Mouse (Mus musculus) embryo, embryonic 11 days (tissue): Measurements from ENCODE around the gene Hist2h3c1.
A peak's percentile ranks its signal among the peaks of the same experiment; 100 is the strongest.
"Not testable (repeated sequence)": the region's sequence is repeated elsewhere in the genome, so short reads cannot be mapped to it uniquely, and the experiment has no call there.

Source experiments
- DNase-seq: peaks from one replicate; pipeline ENCODE4 v3.0.0-alpha.2; 2015

Hist2h3c1 gene

DNA sequence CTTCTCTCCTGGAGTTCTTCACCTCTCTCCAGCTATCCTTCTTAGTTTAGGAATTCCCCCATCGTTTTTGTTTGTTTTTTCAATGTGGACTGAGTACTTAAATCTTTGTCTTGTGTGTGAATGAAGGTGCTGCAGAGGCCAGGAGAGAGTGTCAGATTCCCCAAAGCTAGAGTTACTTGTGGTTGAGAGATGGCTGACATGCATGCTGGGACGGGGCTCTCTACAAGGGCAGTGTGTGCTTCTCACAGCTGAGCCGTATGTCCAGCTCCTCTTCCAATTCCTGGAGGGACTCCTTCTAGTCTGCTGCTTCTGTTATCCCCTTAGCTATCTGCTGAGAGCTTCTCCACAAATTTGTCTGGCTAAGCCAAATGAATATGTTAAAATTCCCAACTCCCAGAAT is 10.6 kb upstream of the Hist2h3c1 start:
- no peak for DNase-seq

DNA sequence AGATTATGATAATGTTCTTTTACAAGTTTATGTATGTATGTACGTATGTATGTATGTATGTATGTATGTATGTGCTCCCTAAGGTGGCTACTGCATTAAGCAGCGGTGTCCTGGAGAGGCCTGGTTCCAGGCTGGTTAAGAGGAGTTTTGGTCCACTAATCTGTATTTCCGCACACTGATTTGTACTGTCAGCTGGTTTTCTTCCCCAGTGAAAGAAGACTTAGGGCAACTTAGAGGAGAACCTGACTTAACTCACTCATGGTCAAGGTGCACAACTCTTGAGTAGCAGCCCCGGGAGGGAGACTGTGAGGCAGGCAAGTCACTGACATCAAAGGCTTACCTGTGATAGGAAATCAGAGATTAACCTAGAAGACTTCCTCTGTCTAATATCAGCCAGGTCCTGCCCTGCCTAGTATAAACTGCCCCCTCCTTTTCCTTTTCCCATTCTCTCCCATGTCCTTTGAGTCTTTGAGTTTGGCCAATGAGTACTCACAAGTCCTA is 9.6 kb upstream of the Hist2h3c1 start:
- no peak for DNase-seq

DNA sequence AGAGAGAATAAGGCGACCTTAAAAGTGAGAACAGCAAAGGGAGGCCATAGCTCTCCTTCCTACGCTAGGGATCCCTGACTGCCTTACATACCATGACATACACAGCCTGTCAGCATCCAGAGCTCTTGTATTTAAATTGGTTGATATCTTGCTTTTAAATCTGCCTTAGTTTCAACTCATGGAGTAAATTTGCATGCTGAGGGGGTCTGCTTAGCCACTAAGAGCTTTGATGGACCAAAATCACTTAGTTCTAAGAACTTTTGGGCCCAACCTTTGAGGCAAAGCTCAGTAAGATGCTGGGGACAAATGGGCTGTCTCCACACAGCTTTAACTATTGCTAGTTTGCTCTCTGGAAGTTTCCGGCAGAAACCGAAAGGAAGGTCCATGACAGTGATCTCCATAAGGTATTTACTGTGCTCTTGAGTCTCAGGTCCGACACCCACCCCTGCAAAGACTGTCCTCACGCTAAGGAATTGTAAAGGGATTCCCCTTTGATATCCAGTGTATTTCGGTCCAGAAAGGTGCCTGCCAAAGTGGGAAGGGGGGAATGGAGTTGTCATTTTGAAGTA is 9.1 kb upstream of the Hist2h3c1 start:
- peak; percentile 51 for DNase-seq

DNA sequence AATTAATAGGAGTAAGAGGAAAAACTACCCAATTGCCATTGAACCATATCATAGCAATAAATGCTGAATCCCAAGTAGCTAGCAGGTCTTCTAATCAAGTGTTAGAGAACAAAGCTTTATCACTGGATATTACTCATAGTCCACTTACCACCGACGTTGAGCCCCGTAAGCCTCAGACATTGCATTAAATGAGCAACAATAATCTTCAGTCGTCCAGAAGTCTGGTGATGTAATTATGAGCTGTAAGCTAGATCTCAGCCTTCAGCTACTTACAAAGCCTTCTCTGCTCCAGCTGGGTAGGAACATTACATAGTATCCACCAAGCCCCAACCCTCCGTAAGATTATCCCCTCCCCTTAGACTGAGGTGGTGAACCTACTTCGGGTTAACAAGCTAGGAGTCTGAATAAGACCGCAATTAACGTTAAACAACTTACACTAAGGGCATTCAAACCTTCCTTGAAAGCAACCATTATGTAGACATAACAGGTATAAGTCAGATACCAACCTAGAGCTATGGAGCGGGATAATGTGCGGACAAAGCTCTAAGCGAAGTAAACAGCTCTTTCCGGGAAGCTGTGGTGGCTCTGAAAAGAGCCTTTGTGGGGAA is 8.5 kb upstream of the Hist2h3c1 start:
- DNase-seq: peak; percentile 60

DNA sequence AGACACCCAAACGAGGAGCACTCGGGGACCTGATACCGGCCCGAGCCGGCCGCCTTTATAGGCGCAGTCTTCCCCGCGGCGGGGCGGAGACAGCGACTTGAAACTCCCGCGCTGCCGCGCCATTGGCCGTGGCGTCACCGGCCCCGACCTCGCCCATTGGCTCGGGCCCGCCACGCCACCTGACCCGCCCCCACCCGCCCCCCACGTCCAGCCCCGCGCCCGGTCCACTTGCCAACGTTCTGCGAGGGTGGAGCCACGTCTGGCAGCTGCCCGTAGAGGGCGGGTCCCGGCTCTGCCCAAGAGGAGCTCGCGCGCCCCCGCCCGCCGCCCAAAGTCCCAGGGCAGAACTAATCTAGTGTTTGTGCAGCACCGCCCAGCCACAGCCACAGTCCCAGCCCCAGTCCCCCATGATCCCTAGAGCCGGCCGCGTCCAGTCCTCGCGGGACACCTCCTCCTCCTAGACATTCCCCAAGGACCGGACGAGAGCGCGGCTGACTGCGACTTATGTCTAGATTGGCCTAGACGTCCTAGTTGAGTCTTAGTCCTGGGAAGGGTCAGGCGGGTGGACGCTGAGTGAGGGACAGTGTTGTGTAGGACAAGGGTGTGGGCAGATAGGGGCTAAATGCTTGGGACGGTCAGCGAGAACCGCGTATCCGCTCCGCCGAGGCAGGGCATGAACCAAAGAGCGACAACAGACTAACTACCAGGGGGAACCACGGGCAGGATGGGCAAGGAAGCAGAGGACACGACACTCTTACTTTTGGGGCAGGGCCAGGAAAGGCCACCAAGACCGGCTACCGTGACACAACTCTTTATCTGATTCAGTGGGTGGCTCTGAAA is 7.3 kb upstream of the Hist2h3c1 start, which contains the start of gene Hist2h3c2:
Gene Hist2h3c2, minus strand, starts transcription at position 174 of the 840 bp plus-strand sequence.
- not testable (repeated sequence) for DNase-seq

DNA sequence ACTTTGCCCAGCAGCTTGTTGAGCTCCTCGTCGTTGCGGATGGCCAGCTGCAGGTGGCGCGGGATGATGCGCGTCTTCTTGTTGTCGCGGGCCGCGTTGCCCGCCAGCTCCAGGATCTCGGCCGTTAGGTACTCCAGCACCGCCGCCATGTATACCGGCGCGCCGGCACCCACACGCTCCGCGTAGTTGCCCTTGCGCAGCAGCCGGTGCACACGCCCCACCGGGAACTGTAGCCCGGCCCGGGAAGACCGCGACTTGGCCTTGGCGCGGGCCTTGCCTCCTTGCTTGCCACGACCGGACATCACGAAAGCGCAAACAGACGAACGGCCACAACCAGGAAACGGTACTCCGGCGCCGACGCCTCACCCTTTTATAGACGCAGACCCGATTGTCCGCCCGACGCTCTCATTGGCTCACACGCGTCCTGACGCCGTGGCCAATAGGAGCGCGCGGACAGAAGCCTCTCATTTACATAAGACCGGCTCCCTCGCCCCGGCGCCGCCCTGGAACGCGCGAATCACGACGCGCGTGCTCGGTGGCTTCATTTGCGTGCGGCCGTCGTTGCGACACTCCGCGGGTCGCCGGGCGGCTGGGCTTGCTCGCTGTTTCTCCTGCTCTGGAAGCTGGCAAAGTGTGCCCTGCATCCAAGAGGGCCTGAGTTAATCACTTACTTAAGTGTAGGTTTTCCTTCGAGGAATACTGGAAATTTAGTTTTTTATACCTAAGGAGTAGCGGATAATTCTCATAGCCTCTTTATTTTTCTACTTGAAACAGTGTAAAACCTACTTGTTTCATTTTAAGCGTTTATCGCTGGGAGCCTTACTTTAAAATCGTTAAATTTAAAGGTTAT is 6.3 kb upstream of the Hist2h3c1 start, which contains the start of gene Hist2h2aa2:
Gene Hist2h2aa2, minus strand, starts transcription at position 328 of the 850 bp plus-strand sequence.
- peak; percentile 81 for DNase-seq

DNA sequence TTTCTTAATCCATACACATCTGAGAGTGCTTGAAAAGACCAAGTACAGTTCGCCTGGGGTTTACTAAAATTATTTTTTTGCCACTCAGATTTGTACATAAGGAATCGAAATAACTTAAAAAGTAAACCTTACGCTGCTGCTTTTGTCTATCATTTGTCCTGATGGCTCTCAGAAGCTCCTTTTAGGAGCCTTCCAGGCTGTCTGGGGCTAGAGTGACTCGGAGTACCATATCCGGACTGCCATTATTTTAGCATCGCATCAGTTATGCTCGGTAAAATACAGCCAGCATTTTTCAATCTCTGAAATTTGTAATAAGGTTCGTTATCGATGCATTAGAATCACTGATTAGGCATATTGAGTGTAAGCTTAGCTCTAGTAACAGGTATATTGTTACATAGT is 5.7 kb upstream of the Hist2h3c1 start:
- peak; percentile 21 for DNase-seq

DNA sequence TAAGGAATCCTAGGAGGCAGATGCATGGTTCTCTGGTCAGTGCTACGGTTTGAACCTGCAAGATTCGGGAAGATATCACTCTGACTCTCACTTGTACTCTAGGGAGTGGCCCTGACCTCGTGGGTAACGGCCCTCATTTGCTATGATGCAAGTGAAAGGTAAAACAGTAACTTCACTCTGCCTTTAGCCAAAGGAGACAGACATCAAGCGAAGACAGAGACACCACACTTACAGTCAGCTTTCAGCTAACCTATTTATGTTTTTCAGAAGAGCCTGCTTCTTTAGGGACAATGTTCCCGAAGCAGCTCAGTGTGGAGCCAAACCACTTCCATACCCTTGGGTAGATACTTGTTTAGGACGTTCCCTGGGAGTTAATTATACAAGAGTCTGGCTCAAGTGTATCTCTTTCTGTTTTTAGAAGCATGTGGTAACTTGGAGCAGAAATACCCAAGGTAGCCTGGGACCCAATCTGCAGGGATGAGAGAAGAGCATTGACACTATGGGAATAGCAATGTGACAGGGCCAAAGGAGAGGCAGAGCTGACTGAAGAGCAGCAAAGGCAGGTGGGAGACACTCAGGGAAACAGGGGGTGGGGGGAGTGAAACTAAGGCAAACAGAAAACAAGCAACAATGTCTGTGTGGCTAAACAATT is 2.4 kb upstream of the Hist2h3c1 start:
- no peak for DNase-seq

DNA sequence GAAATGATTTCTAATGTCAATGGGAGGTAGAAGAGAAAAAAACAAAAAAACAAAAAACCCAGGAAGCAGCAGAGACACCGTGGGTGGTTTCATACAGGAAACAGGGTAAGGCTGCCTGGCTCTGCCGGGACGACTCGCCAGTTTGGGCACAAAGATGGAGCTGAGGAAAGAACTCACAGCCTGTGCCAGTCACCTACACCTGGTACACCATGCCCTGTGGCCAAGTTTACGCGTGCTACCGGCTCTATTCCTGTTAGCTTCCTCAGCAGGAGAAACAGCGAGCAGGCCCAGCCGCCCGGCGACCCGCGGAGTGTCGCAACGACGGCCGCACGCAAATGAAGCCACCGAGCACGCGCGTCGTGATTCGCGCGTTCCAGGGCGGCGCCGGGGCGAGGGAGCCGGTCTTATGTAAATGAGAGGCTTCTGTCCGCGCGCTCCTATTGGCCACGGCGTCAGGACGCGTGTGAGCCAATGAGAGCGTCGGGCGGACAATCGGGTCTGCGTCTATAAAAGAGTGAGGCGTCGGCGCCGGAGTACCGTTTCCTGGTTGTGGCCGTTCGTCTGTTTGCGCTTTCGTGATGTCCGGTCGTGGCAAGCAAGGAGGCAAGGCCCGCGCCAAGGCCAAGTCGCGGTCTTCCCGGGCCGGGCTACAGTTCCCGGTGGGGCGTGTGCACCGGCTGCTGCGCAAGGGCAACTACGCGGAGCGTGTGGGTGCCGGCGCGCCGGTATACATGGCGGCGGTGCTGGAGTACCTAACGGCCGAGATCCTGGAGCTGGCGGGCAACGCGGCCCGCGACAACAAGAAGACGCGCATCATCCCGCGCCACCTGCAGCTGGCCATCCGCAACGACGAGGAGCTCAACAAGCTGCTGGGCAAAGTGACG is 1.2 kb upstream of the Hist2h3c1 start, which contains the start of gene Hist2h2aa1:
Gene Hist2h2aa1, plus strand, starts transcription at position 495 of the 884 bp plus-strand sequence.
- peak; percentile 79 for DNase-seq

DNA sequence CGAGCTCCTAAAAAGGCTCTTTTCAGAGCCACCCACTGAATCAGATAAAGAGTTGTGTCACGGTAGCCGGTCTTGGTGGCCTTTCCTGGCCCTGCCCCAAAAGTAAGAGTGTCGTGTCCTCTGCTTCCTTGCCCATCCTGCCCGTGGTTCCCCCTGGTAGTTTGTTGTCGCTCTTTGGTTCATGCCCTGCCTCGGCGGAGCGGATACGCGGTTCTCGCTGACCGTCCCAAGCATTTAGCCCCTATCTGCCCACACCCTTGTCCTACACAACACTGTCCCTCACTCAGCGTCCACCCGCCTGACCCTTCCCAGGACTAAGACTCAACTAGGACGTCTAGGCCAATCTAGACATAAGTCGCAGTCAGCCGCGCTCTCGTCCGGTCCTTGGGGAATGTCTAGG is 467 bp upstream of the Hist2h3c1 start:
- not testable (repeated sequence) for DNase-seq

DNA sequence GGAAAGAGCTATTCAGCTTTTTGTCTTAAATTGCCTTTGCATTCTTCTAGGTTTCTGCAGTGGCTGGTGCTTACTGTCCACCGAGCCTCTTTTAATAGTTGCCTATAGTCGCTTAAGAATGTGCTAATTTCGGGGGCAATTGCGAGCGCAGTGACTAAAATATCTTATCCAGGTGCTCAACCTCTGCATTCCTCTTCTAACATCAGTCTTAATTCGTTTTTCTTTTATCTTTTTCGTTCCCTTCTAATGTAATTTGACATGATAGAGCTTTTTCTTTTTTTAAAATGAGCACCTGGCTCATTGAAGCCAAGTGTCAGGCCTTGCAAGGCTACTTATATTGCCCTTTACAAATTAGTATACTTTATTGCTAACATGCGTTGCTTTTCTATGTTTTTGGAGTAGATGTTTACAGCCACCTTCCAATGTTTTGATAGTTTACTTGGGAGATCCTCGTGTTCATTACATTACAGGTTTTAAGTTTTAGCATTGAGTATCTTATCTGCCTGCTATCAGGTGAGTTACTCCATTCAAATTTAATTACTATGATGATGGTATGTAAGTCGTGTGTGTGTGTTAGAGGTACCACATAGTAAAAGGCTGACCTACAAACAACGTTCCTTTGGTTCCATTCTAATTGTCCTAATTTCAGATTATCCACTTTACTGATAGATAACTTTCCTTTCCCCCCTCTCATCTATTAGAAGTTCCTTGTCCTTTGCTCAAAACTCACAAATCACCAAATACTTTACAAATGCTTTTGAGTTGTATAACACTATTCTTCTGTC is 1.1 kb downstream of the Hist2h3c1 start:
- peak; percentile 41 for DNase-seq

DNA sequence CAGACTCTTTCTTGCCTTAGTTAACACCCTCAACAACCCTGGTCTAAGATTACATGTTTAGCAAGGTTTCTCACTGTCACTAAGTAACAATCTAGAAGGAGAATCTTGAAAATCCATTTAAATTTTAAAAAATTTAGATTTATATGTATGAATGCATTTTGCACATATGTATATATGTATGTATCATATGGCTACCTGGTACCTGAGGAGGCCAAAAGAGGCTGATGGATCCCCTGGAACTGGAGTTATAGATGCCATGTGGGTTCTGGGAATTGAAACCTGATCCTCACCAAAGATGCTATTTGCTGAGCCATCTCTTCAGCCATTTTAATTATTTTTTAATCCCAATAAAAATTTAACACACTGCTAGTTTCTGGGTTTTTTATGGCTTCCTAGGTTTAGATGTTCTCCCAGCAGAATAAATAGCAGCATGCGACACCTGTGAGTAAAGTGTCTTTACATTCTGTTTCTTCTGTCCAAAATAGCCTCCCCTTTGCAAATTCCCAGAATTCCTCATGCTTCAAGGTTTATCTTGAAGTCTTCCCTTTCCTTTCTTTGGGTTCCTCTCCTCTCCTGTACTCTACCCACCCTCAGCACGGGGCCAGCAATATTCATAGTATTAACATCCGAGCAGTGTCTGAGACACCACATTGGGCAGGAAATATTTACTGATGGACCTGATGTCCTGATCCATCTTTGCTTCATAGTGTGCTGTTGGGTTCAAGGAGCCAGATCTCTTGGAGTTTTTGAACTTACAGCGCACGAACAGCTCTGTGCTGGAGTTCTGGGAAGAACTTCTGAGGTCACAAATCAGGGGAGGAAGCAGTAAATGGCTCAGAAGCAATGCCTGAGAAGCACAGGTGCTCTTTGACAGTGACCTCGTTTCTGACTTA is 1.9 kb downstream of the Hist2h3c1 start:
- DNase-seq: no peak

DNA sequence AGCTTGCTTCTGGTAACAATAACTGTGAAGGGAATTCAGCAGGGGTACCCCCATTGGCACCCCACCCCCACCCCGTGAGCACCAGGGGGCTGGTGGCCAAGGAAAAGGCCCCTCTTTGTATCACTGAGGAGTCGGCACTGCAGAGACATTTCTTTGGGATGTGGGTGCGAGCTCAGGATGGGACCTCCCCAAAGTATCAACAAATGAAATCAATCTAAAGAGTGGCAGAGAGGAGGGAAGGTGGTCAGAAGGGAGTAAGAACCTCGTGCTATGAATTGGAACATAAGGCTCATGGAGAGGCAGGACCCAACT is 2.5 kb downstream of the Hist2h3c1 start:
- no peak for DNase-seq

DNA sequence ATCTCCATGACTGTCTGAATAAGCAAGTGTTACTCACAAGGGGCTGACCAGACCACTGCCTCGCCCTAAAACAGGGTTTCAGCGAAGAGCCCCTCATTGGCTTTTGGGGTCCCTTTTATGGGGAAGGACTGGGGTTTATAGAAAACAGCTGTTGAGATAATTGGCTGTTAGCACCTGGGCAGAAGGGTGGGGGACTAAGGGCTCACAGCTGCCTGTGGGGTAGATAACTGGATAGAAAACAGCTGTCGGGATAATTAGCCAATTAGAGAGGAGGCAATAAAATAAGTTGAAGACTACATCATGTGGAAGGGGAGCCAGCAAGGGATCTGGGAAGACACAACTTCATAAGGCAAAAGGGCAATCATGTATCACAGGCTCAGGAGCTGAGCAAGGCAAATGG is 4.4 kb downstream of the Hist2h3c1 start:
- DNase-seq: no peak

DNA sequence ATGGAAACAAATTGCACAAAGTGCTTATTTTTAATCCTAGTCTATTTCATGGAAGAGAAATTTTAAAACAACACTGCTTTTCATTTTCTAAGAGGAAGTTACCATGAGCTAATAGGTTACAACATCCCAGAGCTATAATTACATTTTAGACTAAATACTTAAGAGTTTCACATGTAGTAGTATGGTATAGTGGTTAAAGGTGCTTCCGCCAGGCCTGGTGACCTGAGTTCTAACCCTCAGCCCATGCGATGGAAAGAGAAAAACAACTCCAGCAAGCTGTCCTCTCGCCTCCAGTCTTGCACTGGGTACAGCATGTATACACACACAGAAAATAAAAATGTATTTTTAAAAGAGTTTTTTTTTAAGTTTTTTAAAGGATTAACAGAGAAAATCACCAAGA is 5.3 kb downstream of the Hist2h3c1 start:
- DNase-seq: no peak

DNA sequence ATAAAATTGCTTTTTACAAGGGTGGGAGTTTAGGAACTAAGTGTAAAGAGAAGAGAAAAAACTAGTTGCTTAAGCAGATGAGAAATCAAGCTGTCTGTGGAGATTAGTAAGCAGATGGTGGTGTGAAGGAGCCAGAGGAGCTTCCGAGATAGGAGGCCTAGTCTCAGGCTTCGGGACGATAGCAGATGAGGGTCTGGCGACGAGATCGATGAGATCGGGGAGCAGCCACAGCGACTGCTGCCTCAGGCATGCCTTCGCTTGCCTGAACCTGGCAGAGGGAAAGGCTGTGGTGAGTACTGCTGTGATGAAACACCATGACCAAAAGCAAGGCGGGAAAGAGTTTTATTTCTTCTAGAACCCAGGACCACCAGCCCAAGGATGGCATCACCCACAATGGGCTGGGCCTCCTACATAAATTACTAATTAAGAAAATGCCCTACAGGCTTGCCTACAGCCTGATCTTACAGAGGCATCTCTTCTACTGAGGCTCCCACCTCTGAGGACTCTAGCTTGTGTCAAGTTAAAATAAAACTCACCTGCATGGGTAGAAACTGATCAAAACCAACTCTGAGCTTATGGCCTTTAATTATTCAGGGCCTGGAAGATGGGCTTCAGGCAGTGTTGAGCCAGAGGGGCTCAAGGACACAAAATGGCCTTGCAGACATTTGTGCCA is 8.3 kb downstream of the Hist2h3c1 start:
- peak; percentile 68 for DNase-seq

DNA sequence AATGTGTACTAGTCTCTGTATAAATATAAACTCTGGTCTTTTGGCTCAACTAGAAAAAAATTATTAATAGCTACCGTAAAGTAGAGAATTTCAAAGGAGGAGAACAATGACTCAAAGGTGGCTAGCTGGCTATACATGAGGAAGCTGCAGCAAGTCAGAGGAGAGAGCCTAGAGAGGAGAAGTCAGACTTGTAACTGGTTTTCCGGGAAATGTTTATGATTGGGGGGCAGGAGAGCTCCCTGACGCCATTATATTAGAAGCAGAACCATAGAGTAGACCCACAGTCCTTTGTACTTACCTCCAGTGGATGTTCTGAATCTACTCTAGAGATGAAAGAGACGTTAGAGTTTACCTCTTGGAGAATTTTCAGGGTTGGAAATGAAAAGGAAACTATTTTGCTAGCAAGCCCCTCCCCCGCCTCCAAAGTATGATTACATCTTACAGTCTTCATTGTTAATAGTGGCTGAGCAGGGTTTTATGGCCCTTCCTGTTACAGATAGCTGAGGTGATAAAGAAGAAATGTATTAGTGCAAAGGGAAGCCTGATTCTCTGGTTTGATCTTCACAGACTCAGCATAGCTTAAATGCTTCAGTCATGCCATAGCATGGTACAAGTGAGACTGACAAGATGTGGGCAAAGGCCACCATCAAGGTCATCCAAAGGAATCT is 9.6 kb downstream of the Hist2h3c1 start:
- DNase-seq: no peak

DNA sequence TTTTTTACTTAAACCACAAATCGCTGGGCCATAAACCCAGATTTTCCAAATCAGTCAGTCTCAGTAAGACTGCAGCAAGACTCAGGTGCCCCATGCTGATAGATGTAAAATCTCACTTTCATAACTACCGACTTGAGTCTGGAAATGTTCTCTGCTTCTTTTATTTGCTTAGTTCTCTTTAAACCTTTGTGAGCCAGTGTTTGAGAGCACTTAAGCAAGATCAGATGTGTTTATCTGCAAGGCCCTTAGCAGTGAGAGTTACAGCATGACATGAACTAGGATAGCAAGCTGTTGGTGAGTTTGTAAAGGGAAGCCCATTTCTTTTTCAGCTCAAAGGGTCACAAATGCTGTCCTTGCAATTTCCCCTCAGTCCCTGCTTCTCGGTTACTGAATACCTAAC is 10.7 kb downstream of the Hist2h3c1 start:
- no peak for DNase-seq
